Mouse (Mus musculus) testis, adult 2 months (tissue): ENCODE data around the gene Adprm.

Source experiments
- CTCF ChIP-seq: fragments of 200-500 bp; IDR thresholded peaks from 2 replicates; pipeline ENCODE4 v1.5.1; 2012; ENCODE audit warnings: low read depth, mild to moderate bottlenecking, inconsistent platforms, low read length, moderate library complexity; ENCODE audit not compliant: control insufficient read depth, insufficient read depth, insufficient replicate concordance
- POLR2A ChIP-seq: fragments of 200-500 bp; IDR thresholded peaks from 2 replicates; pipeline ENCODE4 v1.6.1; 2012; ENCODE audit warnings: low read depth, mild to moderate bottlenecking, inconsistent platforms, low read length, moderate library complexity; ENCODE audit not compliant: control insufficient read depth

- no peak for TF ChIP-seq CTCF
- TF ChIP-seq POLR2A: no peak
Measured at GRCm38 (mm10) chr11:67078000-67078399, 25.6 kb upstream of the Adprm start, which contains the start of gene Myh3.
